Mouse (Mus musculus): Measurements from ENCODE around the gene Rhobtb3.
A peak's percentile ranks its signal among the peaks of the same experiment; 100 is the strongest.
"Not testable (repeated sequence)": the region's sequence is repeated elsewhere in the genome, so short reads cannot be mapped to it uniquely, and the experiment has no call there.

Gene Rhobtb3

DNA sequence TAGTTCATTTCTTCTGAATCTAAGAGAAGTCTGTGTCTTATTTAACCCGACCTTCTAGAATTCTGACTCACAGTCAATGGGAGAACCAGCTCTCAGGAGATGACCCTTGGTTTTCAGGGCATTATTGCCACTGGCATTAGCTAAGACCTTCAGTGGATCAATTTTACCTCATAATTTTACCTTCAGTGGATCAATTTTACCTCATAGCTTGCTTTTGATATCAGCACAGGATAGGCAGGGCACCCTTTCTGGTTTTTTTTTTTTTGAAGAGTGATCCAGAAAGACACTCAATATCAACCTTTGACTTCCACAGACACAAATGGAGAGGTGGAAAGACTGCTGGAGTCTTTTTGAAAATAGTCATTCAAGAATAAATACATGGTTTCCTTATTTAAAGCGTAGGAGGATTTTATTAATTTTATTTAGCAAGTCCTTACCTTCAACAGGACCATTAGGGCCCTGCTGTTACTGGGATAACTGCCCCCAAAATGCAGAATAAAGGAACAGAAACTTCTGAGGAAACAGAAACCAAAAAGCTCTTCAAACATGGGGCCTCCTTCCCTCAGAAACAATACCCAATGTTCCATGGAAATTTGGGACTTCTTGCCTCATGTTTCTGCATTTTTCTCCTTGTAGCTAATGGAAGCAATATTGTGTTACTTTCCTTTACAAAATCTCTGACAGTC lies 98.7 kb downstream of the Rhobtb3 start:
- DNase-seq, result no peak

DNA sequence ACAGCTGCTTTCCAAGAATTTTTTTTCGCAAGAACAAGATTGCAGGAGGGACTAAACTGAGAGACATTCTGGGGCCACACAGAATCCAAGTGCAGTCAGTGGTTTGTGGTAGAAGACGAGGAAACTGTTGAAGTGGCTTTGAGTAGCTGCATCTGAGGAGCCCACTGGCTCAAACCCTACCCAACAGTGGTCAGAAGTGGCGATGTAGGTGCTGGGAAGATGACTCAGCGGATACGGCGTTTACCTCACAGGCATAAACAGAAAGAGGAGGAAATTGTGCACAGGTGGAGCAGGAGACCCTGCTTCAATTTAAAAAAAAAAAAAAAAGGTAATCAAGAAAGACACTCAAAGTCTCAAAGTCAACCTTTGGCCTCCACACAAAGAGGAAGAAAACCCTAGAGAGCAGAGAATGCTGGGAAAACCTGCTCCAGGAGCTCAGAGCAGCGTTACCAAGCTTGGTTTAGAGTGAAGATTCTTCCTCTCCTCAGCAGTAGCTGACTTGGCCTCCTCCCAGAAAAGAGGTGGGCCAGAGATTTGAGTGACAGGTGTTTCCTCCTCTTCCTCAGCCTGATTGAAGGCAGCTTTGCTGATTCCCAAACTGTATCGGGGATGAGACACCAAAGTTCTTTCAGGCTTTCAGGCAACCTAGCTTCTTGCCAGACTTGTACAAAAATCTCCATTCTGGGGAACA lies 99.6 kb downstream of the Rhobtb3 start:
- DNase-seq, result peak; percentile 13

DNA sequence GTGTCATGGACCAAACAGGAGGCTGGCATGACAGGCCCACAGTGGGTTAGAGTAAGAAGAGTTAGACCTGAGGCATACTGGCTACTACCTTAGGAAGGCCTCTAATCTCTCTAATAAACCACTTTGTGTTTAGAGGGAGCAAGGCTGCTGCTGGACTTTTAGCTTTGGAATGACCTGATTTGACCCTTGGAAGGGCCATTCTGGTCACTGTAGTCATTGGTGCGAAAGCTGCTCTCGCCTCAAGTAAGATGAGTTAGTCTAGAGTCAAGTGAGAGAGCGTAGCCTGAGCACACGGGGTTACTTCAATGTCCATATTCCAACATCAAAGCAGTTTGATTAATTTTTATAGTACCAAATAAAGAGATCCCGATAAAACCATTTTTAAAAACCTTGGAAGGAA lies 100.4 kb downstream of the Rhobtb3 start:
- no peak for DNase-seq

DNA sequence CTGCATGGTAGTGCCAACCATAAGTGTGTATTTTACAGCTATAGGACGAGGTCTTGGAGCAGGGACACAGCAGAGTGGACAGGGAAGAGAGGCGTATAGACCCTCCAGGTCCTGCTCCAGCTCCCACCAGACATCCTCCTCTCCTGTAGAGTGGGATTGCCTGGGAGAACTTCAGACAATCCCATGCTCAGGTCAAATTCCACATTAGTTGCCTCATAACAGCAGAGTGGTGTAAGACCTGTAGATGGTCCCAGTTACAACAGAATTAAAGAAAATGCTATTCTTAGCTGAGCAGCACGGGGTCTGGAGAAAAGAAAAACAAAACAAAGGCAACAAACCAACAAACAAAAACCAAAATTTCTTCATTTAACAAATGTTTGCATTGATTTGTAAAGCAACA lies 101.8 kb downstream of the Rhobtb3 start:
- no peak for DNase-seq

DNA sequence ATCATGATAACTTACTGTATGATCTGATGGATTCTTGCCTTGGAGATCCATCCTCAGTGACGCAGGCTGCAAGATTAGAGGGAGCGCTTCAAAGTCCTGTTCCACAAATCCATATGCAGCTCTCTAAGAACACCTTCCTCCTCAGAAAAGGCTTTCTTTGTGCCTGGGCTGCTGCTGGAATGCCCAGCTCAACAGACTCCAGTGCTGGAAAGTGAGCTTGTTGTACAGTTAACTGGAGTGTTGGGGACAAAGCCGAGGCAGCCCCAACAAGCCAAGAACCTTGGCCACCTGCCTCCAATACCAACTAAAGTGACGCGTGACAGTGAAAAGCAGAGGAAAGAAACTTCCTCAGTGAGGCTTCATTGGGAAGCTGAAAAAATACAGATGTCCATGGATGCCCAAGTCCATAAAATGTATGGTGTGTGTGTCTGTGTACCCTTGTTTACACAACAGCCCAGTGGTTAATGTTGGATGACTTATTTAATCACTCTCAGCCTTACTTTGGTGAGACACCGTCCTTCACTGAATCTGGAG lies 102.9 kb downstream of the Rhobtb3 start:
- DNase-seq, result no peak

DNA sequence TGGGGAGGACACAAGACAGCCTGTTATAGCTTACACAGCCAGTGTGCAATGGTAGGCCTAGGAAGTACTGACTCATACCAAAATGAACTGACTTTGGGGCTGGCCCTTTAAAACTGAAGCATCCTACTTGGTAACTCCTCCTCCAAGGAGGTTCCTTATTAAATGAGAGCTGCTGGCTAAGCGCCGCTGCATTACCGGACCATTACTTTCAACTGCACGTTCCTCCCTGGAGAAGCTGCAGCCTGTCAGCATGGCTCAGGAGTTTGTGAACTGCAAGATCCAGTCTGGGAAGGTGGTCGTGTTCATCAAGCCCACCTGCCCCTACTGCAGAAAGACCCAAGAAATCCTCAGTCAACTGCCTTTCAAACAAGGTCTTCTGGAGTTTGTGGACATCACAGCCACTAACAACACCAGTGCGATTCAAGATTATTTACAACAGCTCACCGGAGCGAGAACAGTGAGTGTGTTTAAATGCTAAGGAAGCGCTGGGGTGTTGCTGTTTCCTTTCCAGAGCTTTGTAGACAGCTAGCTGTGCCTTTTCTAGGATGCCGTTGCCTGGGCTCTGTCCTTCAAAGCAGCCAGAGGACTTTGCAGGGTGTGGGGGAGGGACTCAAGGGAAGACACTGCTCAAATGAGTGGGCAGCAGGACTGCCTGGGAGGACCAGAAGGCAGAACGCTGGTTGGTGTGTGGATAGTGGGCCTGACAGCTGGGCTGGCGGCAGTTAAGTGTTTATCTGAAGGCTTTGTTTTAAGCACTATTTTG lies 103.8 kb downstream of the Rhobtb3 start, which contains the start of gene Glrx:
Gene Glrx (plus strand): TSS at position 150 of the 763 bp plus-strand sequence.
- DNase-seq, result peak; percentile 34

DNA sequence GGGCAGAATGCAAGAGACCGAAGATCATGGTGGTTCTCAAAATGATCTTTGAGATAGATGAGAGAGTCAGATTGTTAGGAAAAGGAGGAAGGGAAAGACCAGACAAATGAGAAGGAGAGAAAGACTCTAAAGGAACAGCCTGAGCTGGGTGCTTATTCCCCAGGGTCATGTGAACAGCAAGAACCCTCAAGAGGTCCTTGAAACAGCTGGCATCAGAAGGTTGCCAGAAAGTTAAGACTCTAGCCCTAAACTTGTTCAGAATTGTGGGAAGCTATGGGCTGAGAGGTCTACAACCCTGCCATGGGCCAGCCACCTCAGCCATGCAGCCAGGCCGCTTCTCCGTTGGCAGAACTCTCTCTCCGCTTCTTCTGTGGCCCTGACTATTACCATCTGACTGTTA lies 105.2 kb downstream of the Rhobtb3 start:
- DNase-seq, result no peak

DNA sequence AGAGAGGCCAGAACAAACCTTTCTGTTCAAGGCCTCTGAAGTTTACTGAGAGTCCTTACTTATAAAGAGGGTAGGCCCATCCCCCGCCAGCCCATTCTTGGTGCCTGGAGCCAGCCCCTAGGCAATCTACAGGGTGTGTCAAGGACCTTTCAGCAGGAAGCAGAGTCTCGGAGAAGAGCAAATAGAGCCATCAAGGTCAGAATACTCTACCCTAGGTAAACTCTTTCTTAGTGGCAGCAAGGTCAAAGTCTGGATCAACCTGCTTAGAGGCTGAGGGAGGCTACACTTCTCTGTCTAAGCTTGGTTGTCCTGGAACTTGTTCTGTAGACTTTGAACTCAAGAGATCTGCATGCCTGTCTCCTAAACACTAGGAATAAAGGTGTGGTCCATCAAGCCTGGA lies 108.3 kb downstream of the Rhobtb3 start:
- no peak for DNase-seq

DNA sequence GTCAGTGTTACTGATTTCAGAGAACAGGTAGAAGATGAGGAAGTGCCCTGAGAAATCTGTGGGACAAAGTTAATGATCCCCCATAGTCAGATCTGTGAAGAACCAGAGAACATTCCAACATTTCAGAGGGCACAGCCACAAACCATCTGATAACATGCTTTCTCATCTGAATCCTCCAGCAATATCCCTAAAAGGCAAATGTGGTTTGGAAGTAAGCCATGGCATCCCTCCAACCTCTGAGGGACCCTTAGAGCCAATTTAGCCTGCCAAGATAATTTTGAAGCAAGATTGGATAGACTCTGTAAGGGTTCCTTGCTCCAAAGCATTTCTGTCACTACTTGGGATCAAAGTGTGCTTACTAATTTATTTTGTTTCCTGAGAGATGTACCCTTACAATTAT lies 110.2 kb downstream of the Rhobtb3 start:
- no peak for DNase-seq

DNA sequence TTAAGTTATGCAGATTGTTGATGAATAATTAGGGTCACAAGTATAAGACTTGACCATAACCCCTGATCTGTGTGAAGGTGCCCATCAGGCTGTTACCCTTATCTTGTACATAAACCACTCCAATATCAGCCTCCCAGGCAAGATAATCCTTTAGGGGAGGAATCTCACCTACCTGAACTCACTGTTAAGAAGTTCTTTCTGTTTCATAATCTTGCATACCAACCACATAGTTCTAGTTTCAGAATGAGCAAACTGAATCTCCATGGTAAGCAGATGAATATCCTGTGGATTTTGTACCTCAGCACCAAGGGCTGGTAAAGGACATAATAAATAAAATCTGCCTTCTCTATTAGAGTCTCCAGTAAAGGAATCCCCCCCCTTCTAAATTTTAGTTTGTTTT lies 111.0 kb downstream of the Rhobtb3 start:
- DNase-seq, result no peak

DNA sequence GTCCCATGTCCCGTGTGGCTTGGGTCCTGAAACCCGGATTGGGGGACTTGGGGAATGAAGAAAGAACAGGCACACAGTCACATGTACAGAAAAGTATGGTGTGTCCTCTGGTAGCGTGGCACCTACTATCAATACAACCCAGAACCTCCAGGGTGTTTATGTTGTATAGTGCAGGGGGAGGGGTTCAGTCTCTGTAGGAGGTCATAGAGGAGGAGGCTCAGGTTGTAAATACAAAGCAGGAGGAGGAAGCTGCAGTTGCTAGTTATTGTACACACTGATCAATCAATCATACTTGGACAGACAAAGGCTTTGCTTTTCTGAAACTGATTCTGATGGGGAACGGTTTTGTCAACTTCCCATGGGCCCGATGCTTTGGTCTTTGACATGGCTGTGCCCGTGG lies 112.0 kb downstream of the Rhobtb3 start:
- DNase-seq, result no peak

DNA sequence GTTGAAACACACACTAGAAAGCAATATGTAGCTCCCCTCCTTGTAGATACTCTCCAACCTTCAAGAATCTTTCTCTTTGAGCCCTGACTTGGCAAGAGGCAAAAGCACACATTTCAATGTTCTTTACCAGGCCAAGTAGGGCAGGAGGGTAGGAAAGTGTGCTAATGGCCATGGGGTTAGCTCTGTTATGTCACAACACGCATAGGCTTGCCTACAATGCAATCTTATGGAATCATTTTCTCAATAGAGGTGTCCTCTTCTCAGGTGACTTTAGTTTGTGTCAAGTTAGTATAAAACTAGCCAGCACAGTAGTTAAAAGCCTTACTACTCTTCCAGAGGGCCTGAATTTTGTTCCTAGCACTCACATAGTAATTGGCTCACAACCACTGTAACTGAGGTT lies 113.0 kb downstream of the Rhobtb3 start:
- no peak for DNase-seq

DNA sequence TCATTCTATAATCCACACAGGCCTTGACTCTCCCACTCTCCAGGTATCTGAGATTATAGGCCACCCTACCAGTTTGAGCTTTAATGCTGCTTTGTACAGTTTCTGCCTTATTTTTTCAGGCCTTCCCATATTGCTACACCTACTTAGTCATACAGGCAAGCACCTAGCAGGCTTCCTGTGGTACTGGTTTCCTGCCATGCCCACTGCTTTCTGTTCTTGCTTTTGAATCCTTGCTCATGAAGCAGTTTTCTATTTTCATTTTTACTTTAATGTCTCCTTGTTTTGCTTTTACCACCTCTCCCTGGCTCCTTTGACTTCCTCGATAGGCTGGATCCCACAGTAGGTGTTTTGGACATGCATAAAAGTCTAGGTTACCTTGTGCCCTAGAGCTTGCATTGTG lies 118.3 kb downstream of the Rhobtb3 start:
- DNase-seq, result no peak

DNA sequence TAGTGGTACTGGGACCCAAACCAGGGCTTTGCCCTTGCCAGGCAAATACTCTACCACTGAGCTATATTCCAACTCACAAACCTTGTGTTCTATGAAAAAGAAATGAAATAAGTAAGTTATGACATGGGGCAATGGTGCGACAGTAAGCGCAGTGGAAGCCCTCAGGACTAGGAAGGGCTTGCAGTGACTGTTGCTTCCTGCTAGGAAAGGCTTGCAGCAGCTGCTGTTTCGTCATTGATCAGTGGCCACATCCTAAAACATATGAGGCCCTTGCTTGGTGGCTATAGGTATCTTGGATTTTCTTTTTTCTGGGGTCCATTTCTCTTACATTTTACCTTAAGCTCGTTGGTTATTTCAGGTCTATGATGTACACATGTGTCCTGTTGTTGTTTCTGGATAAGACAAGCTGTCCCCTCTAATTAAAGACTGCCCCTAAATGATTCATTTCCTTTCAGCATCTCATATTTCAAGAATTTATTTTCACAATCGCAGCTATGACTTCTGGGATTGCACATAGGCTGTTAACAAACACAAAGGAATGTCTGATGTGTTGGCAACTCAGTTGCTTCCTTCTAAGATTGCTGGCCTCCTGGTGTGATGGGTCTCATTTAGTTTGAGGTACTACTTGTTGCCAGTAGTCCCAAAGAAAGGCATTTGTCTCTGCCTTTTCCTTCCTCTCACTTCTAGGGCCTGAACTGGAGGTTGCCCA lies 119.0 kb downstream of the Rhobtb3 start:
- DNase-seq, result no peak

DNA sequence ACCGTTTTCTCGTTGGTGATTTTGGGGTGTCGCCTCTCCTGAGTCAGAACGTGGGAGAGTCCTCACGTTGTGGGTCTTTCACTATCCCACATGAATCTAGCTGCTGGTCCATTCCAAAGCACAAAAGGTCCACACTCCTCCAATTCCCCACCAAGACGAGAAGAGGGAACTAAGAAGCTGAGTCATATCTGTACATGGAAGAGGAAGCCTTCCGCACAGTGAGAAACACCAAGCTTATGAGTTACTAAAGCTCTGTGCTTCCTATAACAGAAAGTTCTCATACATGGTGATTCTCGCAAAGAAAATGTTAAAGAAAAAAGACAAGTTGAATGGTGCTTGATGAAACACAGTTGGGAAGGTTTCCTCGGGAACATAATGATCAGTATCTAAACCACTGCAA lies 120.5 kb downstream of the Rhobtb3 start:
- no peak for DNase-seq

DNA sequence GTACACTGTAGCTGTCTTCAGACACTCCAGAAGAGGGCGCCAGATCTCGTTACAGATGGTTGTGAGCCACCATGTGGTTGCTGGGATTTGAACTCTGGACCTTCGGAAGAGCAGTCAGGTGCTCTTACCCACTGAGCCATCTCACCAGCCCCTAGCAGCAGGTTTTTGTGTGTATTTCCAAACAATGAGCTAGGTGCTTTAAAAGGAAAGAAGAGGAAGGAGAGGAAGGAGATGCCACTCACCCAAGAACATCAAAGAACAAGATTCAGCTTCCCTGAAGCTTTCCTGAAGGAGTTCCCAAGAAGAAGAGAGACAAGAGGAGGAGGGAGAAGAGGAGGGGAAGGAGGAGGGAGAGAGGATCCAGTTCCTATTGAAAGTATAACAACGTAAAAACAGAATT lies 121.4 kb downstream of the Rhobtb3 start:
- not testable (repeated sequence) for DNase-seq

DNA sequence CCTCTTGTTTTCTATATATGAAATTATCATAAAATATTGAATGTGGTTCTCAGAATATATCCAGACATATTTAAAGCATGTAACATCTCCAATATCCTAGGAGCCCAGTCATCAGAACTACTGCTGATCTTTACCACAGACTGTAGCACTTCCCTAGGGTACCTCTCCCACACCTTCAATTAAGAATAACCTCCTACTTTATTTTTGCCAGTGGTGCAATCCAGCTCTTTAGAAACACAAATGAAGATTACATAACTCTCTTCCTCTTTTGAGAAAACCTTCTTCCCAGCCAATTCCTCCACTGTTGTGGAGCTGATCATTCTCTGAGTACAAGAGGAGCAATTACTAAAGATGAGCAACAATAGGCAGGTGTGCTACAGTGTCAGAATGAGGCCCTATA lies 123.8 kb downstream of the Rhobtb3 start:
- no peak for DNase-seq

Measured in thymus, postnatal 14 days (tissue).